Mouse (Mus musculus): ENCODE measurements at regions not wholly inside any gene's neighbourhood (a gene's known extent, or its start where the extent isn't known, plus 50 kb on each side); places are given as distances from the start of the nearest gene placed in this dataset.

DNA sequence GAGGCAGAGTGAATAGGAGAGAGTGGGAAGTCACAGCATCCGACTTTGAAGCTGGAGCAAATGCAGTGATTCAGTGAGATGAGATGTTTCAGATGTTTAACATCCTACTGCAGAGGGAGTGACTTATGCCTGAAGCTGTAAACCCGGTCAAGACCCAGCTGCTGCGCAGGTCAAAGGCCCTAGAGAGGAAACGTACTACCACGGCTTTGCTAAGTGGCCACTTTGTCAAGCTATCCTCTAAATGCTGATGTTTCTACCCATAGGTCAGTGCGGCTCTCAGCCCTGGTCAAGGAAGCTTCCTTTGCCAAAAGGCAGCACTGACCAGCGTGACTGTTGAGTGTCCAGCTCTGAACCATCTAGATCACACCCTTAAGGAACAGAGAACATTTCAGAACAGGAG lies 125.9 kb upstream of the Tox3 start:
- TF ChIP-seq CTCF (IDR thresholded peaks at IDR 0.05; ENCODE audit: extremely low read depth, insufficient read depth, low read length) (no peak), POLR2A (IDR thresholded peaks at IDR 0.05; ENCODE audit: extremely low read depth, insufficient read depth, low read length) (no peak)
